Mouse (Mus musculus): ENCODE measurements around the gene Steap3.

Steap3 gene

GRCm38 (mm10) chr1:120196724-120197123, 75.8 kb downstream of the Steap3 start:
- no peak for DNase-seq

GRCm38 (mm10) chr1:120195947-120196346, 76.6 kb downstream of the Steap3 start:
- no peak for DNase-seq

GRCm38 (mm10) chr1:120193586-120193985, 78.9 kb downstream of the Steap3 start:
- no peak for DNase-seq

GRCm38 (mm10) chr1:120192321-120192720, 80.2 kb downstream of the Steap3 start:
- DNase-seq: no peak

- DNase-seq: no peak
Measured at GRCm38 (mm10) chr1:120190946-120191345, 81.6 kb downstream of the Steap3 start.

GRCm38 (mm10) chr1:120190300-120190699, 82.2 kb downstream of the Steap3 start:
- DNase-seq: no peak

- DNase-seq: no peak
Measured at GRCm38 (mm10) chr1:120189206-120189605, 83.3 kb downstream of the Steap3 start.

- peak; percentile 15 for DNase-seq
Measured at GRCm38 (mm10) chr1:120187059-120187458, 85.4 kb downstream of the Steap3 start.

- DNase-seq: no peak
Measured at GRCm38 (mm10) chr1:120186655-120187054, 85.8 kb downstream of the Steap3 start.

GRCm38 (mm10) chr1:120186204-120186603, 86.3 kb downstream of the Steap3 start:
- no peak for DNase-seq

- no peak for DNase-seq
Measured at GRCm38 (mm10) chr1:120177141-120177540, 95.4 kb downstream of the Steap3 start.

GRCm38 (mm10) chr1:120176313-120176712, 96.2 kb downstream of the Steap3 start:
- DNase-seq: no peak

- DNase-seq: no peak
Measured at GRCm38 (mm10) chr1:120174991-120175390, 97.5 kb downstream of the Steap3 start.

- no peak for DNase-seq
Measured at GRCm38 (mm10) chr1:120171819-120172521, 100.5 kb downstream of the Steap3 start.

GRCm38 (mm10) chr1:120170307-120170706, 102.2 kb downstream of the Steap3 start:
- DNase-seq: no peak

- DNase-seq: no peak
Measured at GRCm38 (mm10) chr1:120168674-120169073, 103.8 kb downstream of the Steap3 start.

GRCm38 (mm10) chr1:120168016-120168415, 104.5 kb downstream of the Steap3 start:
- DNase-seq: no peak

GRCm38 (mm10) chr1:120162616-120163015, 109.9 kb downstream of the Steap3 start:
- no peak for DNase-seq

- no peak for DNase-seq
Measured at GRCm38 (mm10) chr1:120161502-120161901, 111.0 kb downstream of the Steap3 start.

- no peak for DNase-seq
Measured at GRCm38 (mm10) chr1:120158474-120159127, 113.9 kb downstream of the Steap3 start.

GRCm38 (mm10) chr1:120155325-120155724, 117.2 kb downstream of the Steap3 start:
- DNase-seq: no peak

GRCm38 (mm10) chr1:120154232-120154631, 118.3 kb downstream of the Steap3 start:
- no peak for DNase-seq

- DNase-seq: no peak
Measured at GRCm38 (mm10) chr1:120146994-120147393, 125.5 kb downstream of the Steap3 start.

GRCm38 (mm10) chr1:120145527-120146216, 126.8 kb downstream of the Steap3 start:
- no peak for DNase-seq
